Mouse (Mus musculus): Measurements from ENCODE around the gene Oas2. TPM values are rescaled to one million over a fixed set of nuclear protein-coding genes. Genes with fewer than 3 reads are reported as not detected.
A peak's percentile ranks its signal among the peaks of the same experiment; 100 is the strongest.

Oas2 gene
- polyA plus RNA-seq, 1 experiment from 2014 or later = 0.23 TPM

DNA sequence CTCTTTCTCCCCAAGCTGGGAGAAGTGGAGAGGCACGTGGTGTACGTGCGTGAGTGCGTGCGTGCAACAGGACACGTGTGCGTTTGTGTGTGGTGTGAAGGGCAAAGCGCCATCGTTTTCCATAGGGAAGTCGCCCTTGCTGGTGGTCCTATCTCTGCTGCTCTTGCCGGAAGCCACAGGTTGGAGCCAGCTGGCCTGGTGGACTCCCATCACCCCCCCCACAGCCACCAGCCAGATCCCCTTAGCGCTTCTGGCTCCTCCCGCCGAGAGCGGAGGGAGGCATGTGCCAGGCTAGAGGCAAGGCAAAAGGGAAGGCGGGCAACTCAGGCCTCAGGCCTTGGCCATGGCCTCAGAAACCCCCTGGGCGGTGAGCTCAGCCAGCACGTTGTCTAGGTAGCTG is 68.7 kb downstream of the Oas2 start:
- Histone ChIP-seq H3K27ac (ENCODE audit: low read length) (no peak overlapping the region), H3K27me3 (replicated peaks; ENCODE audit: control insufficient read depth, insufficient read depth, low read length) (peaks cover 20% of the 10 kb centered on the region), H3K4me3 (ENCODE audit: low read length) (no peak overlapping the region), H3K9ac (ENCODE audit: low read depth, low read length) (peak overlapping the region; percentile 50; the same call in 1 of the 2 replicates), H3K4me1 (ENCODE audit: control insufficient read depth, insufficient read depth, low read length) (peaks cover 11% of the 10 kb centered on the region), H3K36me3 (ENCODE audit: control insufficient read depth, insufficient read depth, low read length) (no peaks in the 10 kb centered on the region), H3K4me2 (ENCODE audit: low read depth, low read length) (no peak overlapping the region), H3K9me3 (ENCODE audit: control insufficient read depth, low read length) (no peaks in the 10 kb centered on the region)
- ATAC-seq = no peak
- 88% methylated on average over 18 of the region's 18 CpGs for whole genome bisulfite sequencing

Other genes starting within 250 kb of the Oas2 start
- 43.9 and 46.9 TPM in 2 replicates for gene Plbd2, start 246.2 kb downstream of the Oas2 start, polyA plus RNA-seq (2015; fragmentation: Nextera tagmentation; extraction: Ambion mirVana)
- gene Slc8b1, start 238.7 kb downstream of the Oas2 start, polyA plus RNA-seq (2015; fragmentation: Nextera tagmentation; extraction: Ambion mirVana) = 6.9 and 7.6 TPM in 2 replicates
- gene Tpcn1, start 161.2 kb downstream of the Oas2 start, polyA plus RNA-seq (2015; fragmentation: Nextera tagmentation; extraction: Ambion mirVana) = 21.4 and 23.9 TPM in 2 replicates
- gene Iqcd, start 160.8 kb downstream of the Oas2 start, polyA plus RNA-seq (2015; fragmentation: Nextera tagmentation; extraction: Ambion mirVana) = 0.17 and 0.27 TPM in 2 replicates
- gene Rita1, start 137.3 kb downstream of the Oas2 start, polyA plus RNA-seq (2015; fragmentation: Nextera tagmentation; extraction: Ambion mirVana) = 12.7 and 12.8 TPM in 2 replicates
- gene Ddx54, start 137.1 kb downstream of the Oas2 start, polyA plus RNA-seq (2015; fragmentation: Nextera tagmentation; extraction: Ambion mirVana) = 50.8 and 51.4 TPM in 2 replicates
- 0.24 TPM in 1 of 2 replicates, not detected in the other for gene Cfap73, start 115.6 kb downstream of the Oas2 start, polyA plus RNA-seq (2015; fragmentation: Nextera tagmentation; extraction: Ambion mirVana)
- gene Rasal1, start 101.0 kb downstream of the Oas2 start, polyA plus RNA-seq (2015; fragmentation: Nextera tagmentation; extraction: Ambion mirVana) = 1.8 and 1.9 TPM in 2 replicates
- gene Dtx1, start 37.9 kb downstream of the Oas2 start, polyA plus RNA-seq (2015; fragmentation: Nextera tagmentation; extraction: Ambion mirVana) = 2.2 and 3.0 TPM in 2 replicates
- 0.18 and 0.20 TPM in 2 replicates for gene Oas3, start 27.8 kb upstream of the Oas2 start, polyA plus RNA-seq (2015; fragmentation: Nextera tagmentation; extraction: Ambion mirVana)
- gene Oas1e, start 45.7 kb upstream of the Oas2 start, polyA plus RNA-seq (2015; fragmentation: Nextera tagmentation; extraction: Ambion mirVana) = not detected in 2 replicates
- gene Oas1c, start 62.7 kb upstream of the Oas2 start, polyA plus RNA-seq (2015; fragmentation: Nextera tagmentation; extraction: Ambion mirVana) = 0.58 and 1.1 TPM in 2 replicates
- 0.20 TPM in 1 of 2 replicates, not detected in the other for gene Oas1f, start 97.5 kb upstream of the Oas2 start, polyA plus RNA-seq (2015; fragmentation: Nextera tagmentation; extraction: Ambion mirVana)
- not detected in 2 replicates for gene Oas1h, start 111.6 kb upstream of the Oas2 start, polyA plus RNA-seq (2015; fragmentation: Nextera tagmentation; extraction: Ambion mirVana)
- 1.5 and 2.6 TPM in 2 replicates for gene Oas1g, start 137.8 kb upstream of the Oas2 start, polyA plus RNA-seq (2015; fragmentation: Nextera tagmentation; extraction: Ambion mirVana)
- 8.9 and 9.8 TPM in 2 replicates for gene Oas1a, start 157.7 kb upstream of the Oas2 start, polyA plus RNA-seq (2015; fragmentation: Nextera tagmentation; extraction: Ambion mirVana)
- gene Oas1d, start 164.7 kb upstream of the Oas2 start, polyA plus RNA-seq (2015; fragmentation: Nextera tagmentation; extraction: Ambion mirVana) = 0.06 TPM in 1 of 2 replicates, not detected in the other